Mouse (Mus musculus): ENCODE results near the gene Foxp1.

DNA sequence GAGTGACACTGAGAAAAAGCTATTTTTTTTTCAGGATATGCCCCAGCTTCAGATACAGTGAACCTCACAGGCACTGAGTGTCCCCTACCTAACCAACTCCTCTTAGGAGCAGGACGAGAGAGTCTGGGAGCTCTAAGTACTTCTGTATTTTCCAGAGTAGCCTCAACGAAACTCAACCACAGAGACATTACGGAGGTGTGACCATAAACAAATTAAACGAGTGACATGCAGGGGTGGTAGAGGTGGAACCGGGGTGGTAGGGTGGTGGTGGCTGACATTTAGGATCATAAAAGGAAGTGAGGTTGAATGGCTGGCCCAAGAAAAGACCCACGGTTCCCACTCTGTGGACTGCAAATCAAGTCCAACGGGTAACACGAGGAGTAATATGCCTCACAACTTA, 274.1 kb downstream of the Foxp1 start:
- TF ChIP-seq CTCF (IDR thresholded peaks at IDR 0.05; ENCODE audit: borderline replicate concordance, extremely low read depth, insufficient read depth, insufficient read length) (no peak), POLR2A (IDR thresholded peaks at IDR 0.05; ENCODE audit: borderline replicate concordance, extremely low read depth, insufficient read depth, insufficient read length, poor library complexity, severe bottlenecking) (no peak)

Data from brain, embryonic 14.5 days (tissue).